Mouse (Mus musculus): ENCODE data around the gene Dusp22. TPM values are rescaled to one million over a fixed set of nuclear protein-coding genes. Genes with fewer than 3 reads are reported as not detected.

The Dusp22 gene
- polyA plus RNA-seq, 1 experiment: 23.7 TPM

GRCm38 (mm10) chr13:30689475-30689874 is 29.7 kb downstream of the Dusp22 start:
- Histone ChIP-seq H3K4me3 (replicated peaks; ENCODE audit: extremely low read depth, low read depth, low read length) (no peak overlapping the region), H3K4me1 (ENCODE audit: control insufficient read depth, insufficient read depth, low read length) (peaks cover 8% of the 10 kb centered on the region)
- TF ChIP-seq POLR2A (IDR thresholded peaks at IDR 0.05; ENCODE audit: borderline replicate concordance, extremely low read depth, low read depth, low read length) (no peak), CTCF (IDR thresholded peaks at IDR 0.05; ENCODE audit: insufficient read depth, low read length) (no peak)
- DNase-seq: no peak
- 86% methylated on average over 5 of the region's 5 CpGs for WGBS

GRCm38 (mm10) chr13:30691441-30692292 is 31.9 kb downstream of the Dusp22 start:
- DNase-seq: no peak
- WGBS: 58% methylated on average over 9 of the region's 9 CpGs

GRCm38 (mm10) chr13:30692644-30693385 is 33.0 kb downstream of the Dusp22 start:
- DNase-seq: no peak
- H3K4me3 ChIP-seq (replicated peaks; ENCODE audit: extremely low read depth, low read depth, low read length): no peak overlapping the region
- peaks cover 4% of the 10 kb centered on the region for H3K4me1 ChIP-seq (ENCODE audit: control insufficient read depth, insufficient read depth, low read length)
- TF ChIP-seq CTCF (IDR thresholded peaks at IDR 0.05; ENCODE audit: insufficient read depth, low read length): no peak
- 88% methylated on average over 7 of the region's 7 CpGs for WGBS

More at GRCm38 (mm10) chr13:30691441-30692292, 31.9 kb downstream of the Dusp22 start:
- no peak overlapping the region for H3K4me3 ChIP-seq (replicated peaks; ENCODE audit: extremely low read depth, low read depth, low read length)
- no peak for TF ChIP-seq POLR2A (IDR thresholded peaks at IDR 0.05; ENCODE audit: borderline replicate concordance, extremely low read depth, low read depth, low read length)
- no peak for TF ChIP-seq CTCF (IDR thresholded peaks at IDR 0.05; ENCODE audit: insufficient read depth, low read length)
- peaks cover 4% of the 10 kb centered on the region for H3K4me1 ChIP-seq (ENCODE audit: control insufficient read depth, insufficient read depth, low read length)

- Histone ChIP-seq H3K4me3 (replicated peaks; ENCODE audit: extremely low read depth, low read depth, low read length) (no peak overlapping the region), H3K4me1 (ENCODE audit: control insufficient read depth, insufficient read depth, low read length) (peaks cover 4% of the 10 kb centered on the region)
- DNase-seq: no peak
- 19% methylated on average over 1 of the region's 1 CpGs for WGBS
- TF ChIP-seq POLR2A (IDR thresholded peaks at IDR 0.05; ENCODE audit: borderline replicate concordance, extremely low read depth, low read depth, low read length) (no peak), CTCF (IDR thresholded peaks at IDR 0.05; ENCODE audit: insufficient read depth, low read length) (no peak)
These were observed 35.4 kb downstream of the Dusp22 start for GRCm38 (mm10) chr13:30695232-30695631.

GRCm38 (mm10) chr13:30695890-30696289 is 36.1 kb downstream of the Dusp22 start:
- peaks cover 4% of the 10 kb centered on the region for H3K4me1 ChIP-seq (ENCODE audit: control insufficient read depth, insufficient read depth, low read length)
- WGBS: 74% methylated on average over 2 of the region's 2 CpGs
- TF ChIP-seq POLR2A (IDR thresholded peaks at IDR 0.05; ENCODE audit: borderline replicate concordance, extremely low read depth, low read depth, low read length) (no peak), CTCF (IDR thresholded peaks at IDR 0.05; ENCODE audit: insufficient read depth, low read length) (no peak)
- H3K4me3 ChIP-seq (replicated peaks; ENCODE audit: extremely low read depth, low read depth, low read length): no peak overlapping the region
- no peak for DNase-seq

- Histone ChIP-seq H3K4me3 (replicated peaks; ENCODE audit: extremely low read depth, low read depth, low read length) (no peak overlapping the region), H3K4me1 (ENCODE audit: control insufficient read depth, insufficient read depth, low read length) (no peaks in the 10 kb centered on the region; the same call in 1 of the 2 replicates)
- WGBS: 86% methylated on average over 5 of the region's 5 CpGs
- no peak for TF ChIP-seq POLR2A (IDR thresholded peaks at IDR 0.05; ENCODE audit: borderline replicate concordance, extremely low read depth, low read depth, low read length)
- no peak for TF ChIP-seq CTCF (IDR thresholded peaks at IDR 0.05; ENCODE audit: insufficient read depth, low read length)
- DNase-seq: no peak
These were observed 38.1 kb downstream of the Dusp22 start for GRCm38 (mm10) chr13:30697880-30698279.

GRCm38 (mm10) chr13:30702695-30703094 is 42.9 kb downstream of the Dusp22 start:
- TF ChIP-seq POLR2A (IDR thresholded peaks at IDR 0.05; ENCODE audit: borderline replicate concordance, extremely low read depth, low read depth, low read length): no peak
- no peak for TF ChIP-seq CTCF (IDR thresholded peaks at IDR 0.05; ENCODE audit: insufficient read depth, low read length)
- Histone ChIP-seq H3K4me3 (replicated peaks; ENCODE audit: extremely low read depth, low read depth, low read length) (no peak overlapping the region), H3K4me1 (ENCODE audit: control insufficient read depth, insufficient read depth, low read length) (no peaks in the 10 kb centered on the region; the same call in 1 of the 2 replicates)
- WGBS: 85% methylated on average over 5 of the region's 5 CpGs
- DNase-seq: no peak

- Histone ChIP-seq H3K4me1 (ENCODE audit: control insufficient read depth, insufficient read depth, low read length) (no peaks in the 10 kb centered on the region; the same call in 1 of the 2 replicates), H3K4me3 (replicated peaks; ENCODE audit: extremely low read depth, low read depth, low read length) (no peak overlapping the region)
- TF ChIP-seq CTCF (IDR thresholded peaks at IDR 0.05; ENCODE audit: insufficient read depth, low read length) (no peak), POLR2A (IDR thresholded peaks at IDR 0.05; ENCODE audit: borderline replicate concordance, extremely low read depth, low read depth, low read length) (no peak)
- DNase-seq: no peak
- WGBS: 82% methylated on average over 8 of the region's 8 CpGs
These were observed 44.7 kb downstream of the Dusp22 start for GRCm38 (mm10) chr13:30704246-30705095.

- DNase-seq: no peak
- TF ChIP-seq CTCF (IDR thresholded peaks at IDR 0.05; ENCODE audit: insufficient read depth, low read length): no peak
- no peak for TF ChIP-seq POLR2A (IDR thresholded peaks at IDR 0.05; ENCODE audit: borderline replicate concordance, extremely low read depth, low read depth, low read length)
- WGBS: 91% methylated on average over 2 of the region's 2 CpGs
- no peak overlapping the region for H3K4me3 ChIP-seq (replicated peaks; ENCODE audit: extremely low read depth, low read depth, low read length)
- no peaks in the 10 kb centered on the region for H3K4me1 ChIP-seq (ENCODE audit: control insufficient read depth, insufficient read depth, low read length)
These were observed 51.3 kb downstream of the Dusp22 start for GRCm38 (mm10) chr13:30711066-30711465.

Measured in lung, adult 2 months (tissue).